Mouse (Mus musculus): ENCODE data around the gene Pacsin2. TPM values are rescaled to one million over a fixed set of nuclear protein-coding genes. Genes with fewer than 3 reads are reported as not detected.

Pacsin2 gene
- polyA plus RNA-seq, 1 experiment from 2014 or later = 43.6 TPM

- no peak for ATAC-seq (ENCODE audit: low FRiP score, low read depth)
- H3K4me1 ChIP-seq = peaks cover 10% of the 10 kb centered on the region
- H3K27ac ChIP-seq (replicated peaks) = no peak overlapping the region
- H3K9me3 ChIP-seq = no peaks in the 10 kb centered on the region
- H3K36me3 ChIP-seq = no peaks in the 10 kb centered on the region
- H3K9ac ChIP-seq (replicated peaks) = no peak overlapping the region
- no peak overlapping the region for H3K4me2 ChIP-seq (replicated peaks)
- H3K4me3 ChIP-seq = no peak overlapping the region
- 81% methylated on average over 9 of the region's 9 CpGs for WGBS
- no peaks in the 10 kb centered on the region for H3K27me3 ChIP-seq
Observed at GRCm38 (mm10) chr15:83427294-83428163, 36.9 kb downstream of the Pacsin2 start.

- peaks cover 10% of the 10 kb centered on the region for H3K4me1 ChIP-seq
- ATAC-seq (ENCODE audit: low FRiP score, low read depth) = no peak
- no peak overlapping the region for H3K4me3 ChIP-seq
- 43% methylated on average over 5 of the region's 5 CpGs for WGBS
- no peak overlapping the region for H3K4me2 ChIP-seq (replicated peaks)
- H3K9ac ChIP-seq (replicated peaks) = no peak overlapping the region
- no peaks in the 10 kb centered on the region for H3K36me3 ChIP-seq
- H3K27ac ChIP-seq (replicated peaks) = no peak overlapping the region
- no peaks in the 10 kb centered on the region for H3K27me3 ChIP-seq
- H3K9me3 ChIP-seq = no peaks in the 10 kb centered on the region
Observed at GRCm38 (mm10) chr15:83425794-83426193, 38.6 kb downstream of the Pacsin2 start.

- 76% methylated on average over 4 of the region's 4 CpGs for WGBS
Observed at GRCm38 (mm10) chr15:83425277-83425676, 39.1 kb downstream of the Pacsin2 start.

GRCm38 (mm10) chr15:83423589-83424384 is 40.6 kb downstream of the Pacsin2 start:
- WGBS = 79% methylated on average over 5 of the region's 5 CpGs
- H3K9me3 ChIP-seq = no peaks in the 10 kb centered on the region

More at GRCm38 (mm10) chr15:83425277-83425676, 39.1 kb downstream of the Pacsin2 start:
- no peak overlapping the region for H3K9ac ChIP-seq (replicated peaks)
- no peak overlapping the region for H3K4me2 ChIP-seq (replicated peaks)
- ATAC-seq (ENCODE audit: low FRiP score, low read depth) = no peak
- H3K9me3 ChIP-seq = no peaks in the 10 kb centered on the region
- no peaks in the 10 kb centered on the region for H3K27me3 ChIP-seq
- H3K36me3 ChIP-seq = no peaks in the 10 kb centered on the region
- H3K4me1 ChIP-seq = peaks cover 10% of the 10 kb centered on the region
- no peak overlapping the region for H3K27ac ChIP-seq (replicated peaks)
- H3K4me3 ChIP-seq = no peak overlapping the region

GRCm38 (mm10) chr15:83422299-83422981 is 42.0 kb downstream of the Pacsin2 start:
- no peak overlapping the region for H3K27ac ChIP-seq (replicated peaks)
- H3K9me3 ChIP-seq = no peaks in the 10 kb centered on the region
- no peaks in the 10 kb centered on the region for H3K36me3 ChIP-seq
- no peak overlapping the region for H3K4me2 ChIP-seq (replicated peaks)
- H3K4me1 ChIP-seq = peaks cover 10% of the 10 kb centered on the region
- WGBS = 89% methylated on average over 15 of the region's 15 CpGs
- H3K27me3 ChIP-seq = no peaks in the 10 kb centered on the region
- H3K9ac ChIP-seq (replicated peaks) = no peak overlapping the region
- no peak for ATAC-seq (ENCODE audit: low FRiP score, low read depth)
- no peak overlapping the region for H3K4me3 ChIP-seq

More at GRCm38 (mm10) chr15:83423589-83424384, 40.6 kb downstream of the Pacsin2 start:
- Histone ChIP-seq H3K27me3 (no peaks in the 10 kb centered on the region), H3K9ac (replicated peaks) (no peak overlapping the region), H3K4me2 (replicated peaks) (no peak overlapping the region), H3K27ac (replicated peaks) (no peak overlapping the region), H3K4me3 (no peak overlapping the region), H3K4me1 (peaks cover 10% of the 10 kb centered on the region), H3K36me3 (no peaks in the 10 kb centered on the region)
- no peak for ATAC-seq (ENCODE audit: low FRiP score, low read depth)

- no peaks in the 10 kb centered on the region for H3K4me1 ChIP-seq
- H3K9me3 ChIP-seq = no peaks in the 10 kb centered on the region
- no peak overlapping the region for H3K4me2 ChIP-seq (replicated peaks)
- no peak overlapping the region for H3K9ac ChIP-seq (replicated peaks)
- no peaks in the 10 kb centered on the region for H3K36me3 ChIP-seq
- H3K27me3 ChIP-seq = no peaks in the 10 kb centered on the region
- 88% methylated on average over 2 of the region's 2 CpGs for WGBS
- ATAC-seq (ENCODE audit: low FRiP score, low read depth) = no peak
- no peak overlapping the region for H3K4me3 ChIP-seq
- H3K27ac ChIP-seq (replicated peaks) = no peak overlapping the region
Observed at GRCm38 (mm10) chr15:83419562-83419961, 44.8 kb downstream of the Pacsin2 start.

GRCm38 (mm10) chr15:83418685-83419084 is 45.7 kb downstream of the Pacsin2 start:
- no peak for ATAC-seq (ENCODE audit: low FRiP score, low read depth)
- no peak overlapping the region for H3K4me3 ChIP-seq
- no peak overlapping the region for H3K4me2 ChIP-seq (replicated peaks)
- no peaks in the 10 kb centered on the region for H3K36me3 ChIP-seq
- H3K9ac ChIP-seq (replicated peaks) = no peak overlapping the region
- H3K4me1 ChIP-seq = no peaks in the 10 kb centered on the region
- H3K27ac ChIP-seq (replicated peaks) = no peak overlapping the region
- H3K9me3 ChIP-seq = no peaks in the 10 kb centered on the region
- H3K27me3 ChIP-seq = no peaks in the 10 kb centered on the region

GRCm38 (mm10) chr15:83417916-83418315 is 46.5 kb downstream of the Pacsin2 start:
- H3K4me1 ChIP-seq = no peaks in the 10 kb centered on the region
- no peaks in the 10 kb centered on the region for H3K9me3 ChIP-seq
- H3K27me3 ChIP-seq = no peaks in the 10 kb centered on the region
- no peak overlapping the region for H3K9ac ChIP-seq (replicated peaks)
- WGBS = 90% methylated on average over 6 of the region's 6 CpGs
- no peaks in the 10 kb centered on the region for H3K36me3 ChIP-seq
- no peak overlapping the region for H3K27ac ChIP-seq (replicated peaks)
- no peak overlapping the region for H3K4me3 ChIP-seq
- H3K4me2 ChIP-seq (replicated peaks) = no peak overlapping the region
- no peak for ATAC-seq (ENCODE audit: low FRiP score, low read depth)

GRCm38 (mm10) chr15:83417407-83417806 is 47.0 kb downstream of the Pacsin2 start:
- no peak overlapping the region for H3K4me2 ChIP-seq (replicated peaks)
- no peaks in the 10 kb centered on the region for H3K27me3 ChIP-seq
- H3K9ac ChIP-seq (replicated peaks) = no peak overlapping the region
- H3K4me3 ChIP-seq = no peak overlapping the region
- no peak for ATAC-seq (ENCODE audit: low FRiP score, low read depth)
- H3K36me3 ChIP-seq = no peaks in the 10 kb centered on the region
- WGBS = 69% methylated on average over 7 of the region's 7 CpGs
- H3K4me1 ChIP-seq = no peaks in the 10 kb centered on the region
- no peaks in the 10 kb centered on the region for H3K9me3 ChIP-seq
- no peak overlapping the region for H3K27ac ChIP-seq (replicated peaks)

- H3K4me3 ChIP-seq = no peak overlapping the region
- H3K9me3 ChIP-seq = no peaks in the 10 kb centered on the region
- H3K27me3 ChIP-seq = no peaks in the 10 kb centered on the region
- WGBS = 82% methylated on average over 6 of the region's 6 CpGs
- H3K36me3 ChIP-seq = no peaks in the 10 kb centered on the region
- H3K9ac ChIP-seq (replicated peaks) = no peak overlapping the region
- no peak overlapping the region for H3K27ac ChIP-seq (replicated peaks)
- H3K4me1 ChIP-seq = no peaks in the 10 kb centered on the region
- ATAC-seq (ENCODE audit: low FRiP score, low read depth) = no peak
- no peak overlapping the region for H3K4me2 ChIP-seq (replicated peaks)
Observed at GRCm38 (mm10) chr15:83415391-83415790, 49.0 kb downstream of the Pacsin2 start.

GRCm38 (mm10) chr15:83411616-83412015 is 52.8 kb downstream of the Pacsin2 start:
- no peak overlapping the region for H3K9ac ChIP-seq (replicated peaks)
- 92% methylated on average over 4 of the region's 4 CpGs for WGBS
- ATAC-seq (ENCODE audit: low FRiP score, low read depth) = no peak
- H3K4me1 ChIP-seq = no peaks in the 10 kb centered on the region
- H3K36me3 ChIP-seq = no peaks in the 10 kb centered on the region
- no peak overlapping the region for H3K4me2 ChIP-seq (replicated peaks)
- H3K27ac ChIP-seq (replicated peaks) = no peak overlapping the region
- no peaks in the 10 kb centered on the region for H3K27me3 ChIP-seq
- no peaks in the 10 kb centered on the region for H3K9me3 ChIP-seq
- H3K4me3 ChIP-seq = no peak overlapping the region

- ATAC-seq (ENCODE audit: low FRiP score, low read depth) = no peak
- Histone ChIP-seq H3K4me3 (no peak overlapping the region), H3K27ac (replicated peaks) (no peak overlapping the region), H3K9ac (replicated peaks) (no peak overlapping the region), H3K9me3 (no peaks in the 10 kb centered on the region), H3K4me2 (replicated peaks) (no peak overlapping the region), H3K27me3 (no peaks in the 10 kb centered on the region), H3K4me1 (no peaks in the 10 kb centered on the region), H3K36me3 (no peaks in the 10 kb centered on the region)
- WGBS = 94% methylated on average over 4 of the region's 4 CpGs
Observed at GRCm38 (mm10) chr15:83410735-83411134, 53.7 kb downstream of the Pacsin2 start.
